Mouse (Mus musculus): ENCODE data around the gene Cdc37l1.
"Not testable (repeated sequence)": the region's sequence is repeated elsewhere in the genome, so short reads cannot be mapped to it uniquely, and the experiment has no call there.

Cdc37l1 gene

GRCm38 (mm10) chr19:28990194-28990589 is at the start of gene Cdc37l1:
TSS of gene Cdc37l1 (plus strand) at chr19:28990352.
- DNase-seq = peak; percentile 96

- DNase-seq = no peak
Observed at GRCm38 (mm10) chr19:28941271-28941670, 48.9 kb upstream of the Cdc37l1 start.

GRCm38 (mm10) chr19:28946782-28947181 is 43.4 kb upstream of the Cdc37l1 start:
- DNase-seq = no peak

- DNase-seq = no peak
Observed at GRCm38 (mm10) chr19:28947311-28947710, 42.8 kb upstream of the Cdc37l1 start.

GRCm38 (mm10) chr19:28951251-28951650 is 38.9 kb upstream of the Cdc37l1 start:
- no peak for DNase-seq

GRCm38 (mm10) chr19:28963113-28963512 is 27.0 kb upstream of the Cdc37l1 start:
- DNase-seq = no peak

GRCm38 (mm10) chr19:28963513-28963841 is 26.7 kb upstream of the Cdc37l1 start:
- DNase-seq = no peak

GRCm38 (mm10) chr19:28963842-28964551 is 26.2 kb upstream of the Cdc37l1 start, which contains the start of gene Plpp6:
TSS of gene Plpp6 (plus strand) at chr19:28963953.
- peak; percentile 73 for DNase-seq

- no peak for DNase-seq
Observed at GRCm38 (mm10) chr19:28964552-28964903, 25.6 kb upstream of the Cdc37l1 start.

- DNase-seq = peak; percentile 23
Observed at GRCm38 (mm10) chr19:28967652-28968051, 22.5 kb upstream of the Cdc37l1 start, which contains the start of gene 4430402I18Rik. TSS of gene 4430402I18Rik (minus strand) at chr19:28967800.

- no peak for DNase-seq
Observed at GRCm38 (mm10) chr19:28968178-28968577, 22.0 kb upstream of the Cdc37l1 start.

GRCm38 (mm10) chr19:28969231-28969630 is 20.9 kb upstream of the Cdc37l1 start:
- no peak for DNase-seq

- DNase-seq = no peak
Observed at GRCm38 (mm10) chr19:28970251-28970650, 19.9 kb upstream of the Cdc37l1 start.

GRCm38 (mm10) chr19:28974862-28975611 is 15.1 kb upstream of the Cdc37l1 start:
- peak; percentile 70 for DNase-seq

GRCm38 (mm10) chr19:28982617-28983016 is 7.5 kb upstream of the Cdc37l1 start:
- DNase-seq = no peak

- no peak for DNase-seq
Observed at GRCm38 (mm10) chr19:28989515-28989914, 637 bp upstream of the Cdc37l1 start.

- DNase-seq = peak; percentile 14
Observed at GRCm38 (mm10) chr19:28990590-28991221, 554 bp downstream of the Cdc37l1 start.

GRCm38 (mm10) chr19:28991391-28991790 is 1.2 kb downstream of the Cdc37l1 start:
- no peak for DNase-seq

- peak; percentile 21 for DNase-seq
Observed at GRCm38 (mm10) chr19:28994870-28995269, 4.7 kb downstream of the Cdc37l1 start.

GRCm38 (mm10) chr19:28995366-28995765 is 5.2 kb downstream of the Cdc37l1 start:
- DNase-seq = no peak

GRCm38 (mm10) chr19:28997976-28998630 is 8.0 kb downstream of the Cdc37l1 start:
- DNase-seq = no peak

GRCm38 (mm10) chr19:29000321-29000720 is 10.2 kb downstream of the Cdc37l1 start:
- DNase-seq = not testable (repeated sequence)

- DNase-seq = no peak
Observed at GRCm38 (mm10) chr19:29008069-29008706, 18.0 kb downstream of the Cdc37l1 start.
